Mouse (Mus musculus): ENCODE data around the gene Qpctl.

DNA sequence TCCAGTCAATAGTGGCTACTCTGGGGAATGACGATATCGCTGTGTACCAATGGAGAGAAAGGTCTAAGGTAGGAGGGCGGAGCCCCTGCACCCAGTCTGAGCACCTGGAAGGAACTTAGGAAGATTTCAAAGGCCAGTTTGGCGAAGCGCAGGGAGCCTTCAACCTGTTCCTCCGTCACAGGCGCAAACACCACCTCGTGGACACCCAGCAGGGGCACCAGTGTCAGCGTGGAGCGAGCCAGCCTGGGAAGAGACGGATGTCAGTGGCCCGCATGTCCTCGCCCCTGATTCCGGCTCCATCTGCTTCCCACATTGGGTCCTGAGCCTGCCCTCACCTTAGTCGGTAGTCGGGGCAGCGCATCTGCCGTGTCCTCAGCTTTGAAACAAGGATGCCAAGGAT is 10.3 kb upstream of the Qpctl start:
- no peak for TF ChIP-seq CTCF (IDR thresholded peaks at IDR 0.05; ENCODE audit: low read depth, low read length)
- TF ChIP-seq GATA1 (IDR thresholded peaks at IDR 0.05; ENCODE audit: borderline replicate concordance, low read length) = no peak
- TF ChIP-seq TAL1 (conservative IDR thresholded peaks at IDR 0.05; ENCODE audit: low read depth, low read length) = no peak
- no peak for TF ChIP-seq GATA2 (IDR thresholded peaks at IDR 0.05; ENCODE audit: borderline replicate concordance, low read depth, low read length)
- TF ChIP-seq POLR2AphosphoS5 (IDR thresholded peaks at IDR 0.05; ENCODE audit: insufficient replicate concordance, low read depth, low read length) = no peak
